Mouse (Mus musculus): ENCODE results near the gene Ppp1r13l.

DNA sequence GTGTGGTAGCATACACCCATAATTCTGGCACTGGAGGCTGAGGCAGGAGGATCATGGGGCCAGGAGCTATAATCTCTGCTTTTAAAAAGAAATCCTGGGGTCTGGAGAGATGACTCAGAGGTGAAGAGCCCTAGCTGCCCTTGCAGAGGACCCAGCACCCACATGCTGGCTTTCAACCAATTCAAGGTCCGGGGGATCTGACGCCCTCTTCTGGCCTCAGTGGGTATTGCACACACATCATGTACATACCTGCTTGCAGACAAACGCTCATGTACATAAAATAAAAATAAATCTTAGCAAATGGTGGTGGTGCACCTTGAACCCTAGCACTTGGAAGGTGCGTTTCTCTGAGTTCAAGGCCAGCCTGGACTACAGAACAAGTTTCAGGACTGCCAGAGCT lies 41.4 kb downstream of the Ppp1r13l start:
- peak; percentile 76 for TF ChIP-seq CTCF (conservative IDR thresholded peaks at IDR 0.05; ENCODE audit: low read length)
- TF ChIP-seq NANOG (IDR thresholded peaks at IDR 0.05; ENCODE audit: borderline replicate concordance, low read length) = no peak

Measured in E14TG2a.4 (cell line).